Mouse (Mus musculus) MEL (cell line): ENCODE data around the gene Lhfp. TPM values are rescaled to one million over a fixed set of nuclear protein-coding genes. Genes with fewer than 3 reads are reported as not detected.

Source experiments
- DNase-seq: peaks from one replicate; pipeline ENCODE4 v3.0.0; 2011; ENCODE audit warnings: low read depth, low spot score
- H3K27ac ChIP-seq: 2 replicates; pipeline ENCODE4 v1.5.1; 2012; ENCODE audit warnings: low read depth, mild to moderate bottlenecking, control low read depth, low read length, moderate library complexity; ENCODE audit not compliant: control insufficient read depth
- H3K27me3 ChIP-seq, 2 experiments: fragments of 150-350 bp in 1 of 2; sonication (generic) in 1 of 2; 2 replicates each; pipeline ENCODE4 v1.6.1; 2012; ENCODE audit warnings: low read length in 2 of 2, mild to moderate bottlenecking in 2 of 2, improper control_type of control experiment in 1 of 2, moderate library complexity in 1 of 2; ENCODE audit not compliant: insufficient read depth in 2 of 2, control insufficient read depth in 1 of 2
- H3K36me3 ChIP-seq, 2 experiments: 2 replicates each; pipeline ENCODE4 v1.6.1; 2012 to 2014; ENCODE audit warnings: low read length in 2 of 2, improper control_type of control experiment in 1 of 2, inconsistent platforms in 1 of 2, mild to moderate bottlenecking in 1 of 2; ENCODE audit not compliant: insufficient read depth in 2 of 2, control insufficient read depth in 1 of 2
- H3K4me1 ChIP-seq, 2 experiments: fragments of 150-350 bp in 1 of 2; sonication (generic) in 1 of 2; 2 replicates each; pipeline ENCODE4 v1.6.1; 2012; ENCODE audit warnings: low read length in 2 of 2, improper control_type of control experiment in 1 of 2, mild to moderate bottlenecking in 1 of 2; ENCODE audit not compliant: insufficient read depth in 2 of 2, control insufficient read depth in 1 of 2
- H3K4me3 ChIP-seq, 2 experiments: fragments of 150-350 bp in 1 of 2; sonication (generic) in 1 of 2; 2 replicates each; pipeline ENCODE4 v1.5.1; 2012; ENCODE audit warnings: low read depth in 2 of 2, low read length in 2 of 2, mild to moderate bottlenecking in 2 of 2, moderate library complexity in 2 of 2, control low read depth in 1 of 2, improper control_type of control experiment in 1 of 2; ENCODE audit not compliant: control insufficient read depth in 1 of 2, insufficient read depth in 1 of 2
- H3K79me2 ChIP-seq: 2 replicates; pipeline ENCODE4 v1.6.1; 2012; ENCODE audit warnings: mild to moderate bottlenecking, low read length, moderate library complexity; ENCODE audit not compliant: control insufficient read depth, poor library complexity, insufficient read depth
- H3K9ac ChIP-seq: 2 replicates; pipeline ENCODE4 v1.6.1; 2012; ENCODE audit warnings: low read depth, mild to moderate bottlenecking, control low read depth, low read length, moderate library complexity; ENCODE audit not compliant: control insufficient read depth, poor library complexity, severe bottlenecking
- H3K9me3 ChIP-seq: fragments of 150-350 bp; sonication (generic); replicated peaks from 2 replicates; pipeline ENCODE4 v1.6.1; 2012; ENCODE audit warnings: mild to moderate bottlenecking, low read length, improper control_type of control experiment, moderate library complexity; ENCODE audit not compliant: insufficient read depth
- CHD2 ChIP-seq: IDR thresholded peaks from 2 replicates; pipeline ENCODE4 v1.6.1; 2011; ENCODE audit warnings: low read length, improper control_type of control experiment
- CTCF ChIP-seq, 3 experiments: IDR thresholded peaks in 2 of 3; conservative IDR thresholded peaks in 1 of 3; 2 replicates each; pipeline ENCODE4 v1.5.1; 2011 to 2012; ENCODE audit warnings: low read length in 3 of 3, low read depth in 2 of 3, mild to moderate bottlenecking in 2 of 3, improper control_type of control experiment in 1 of 3, inconsistent platforms in 1 of 3, mixed read lengths in 1 of 3, moderate library complexity in 1 of 3; ENCODE audit not compliant: control insufficient read depth in 1 of 3, insufficient read depth in 1 of 3, poor library complexity in 1 of 3, severe bottlenecking in 1 of 3
- E2F4 ChIP-seq: IDR thresholded peaks from 2 replicates; pipeline ENCODE4 v1.6.1; 2011; ENCODE audit warnings: low read depth, low read length, improper control_type of control experiment, borderline replicate concordance
- ELF1 ChIP-seq: IDR thresholded peaks from 2 replicates; pipeline ENCODE4 v1.6.1; 2014; ENCODE audit warnings: low read depth, mild to moderate bottlenecking, inconsistent platforms, low read length, improper control_type of control experiment, moderate library complexity
- ETS1 ChIP-seq: IDR thresholded peaks from 2 replicates; pipeline ENCODE4 v1.6.1; 2012; ENCODE audit warnings: low read depth, mild to moderate bottlenecking, inconsistent platforms, low read length, improper control_type of control experiment, moderate library complexity
- GABPA ChIP-seq: IDR thresholded peaks from 2 replicates; pipeline ENCODE4 v1.6.1; 2012; ENCODE audit warnings: low read depth, mild to moderate bottlenecking, inconsistent platforms, low read length, improper control_type of control experiment, moderate library complexity
- HCFC1 ChIP-seq: IDR thresholded peaks from 2 replicates; pipeline ENCODE4 v1.6.1; 2012; ENCODE audit warnings: low read depth, mild to moderate bottlenecking, inconsistent platforms, low read length, improper control_type of control experiment, moderate library complexity
- JUND ChIP-seq: IDR thresholded peaks from 2 replicates; pipeline ENCODE4 v1.6.1; 2011; ENCODE audit warnings: low read depth, mild to moderate bottlenecking, improper control_type of control experiment, low read length
- KAT2A ChIP-seq: conservative IDR thresholded peaks from 2 replicates; pipeline ENCODE4 v1.6.1; 2012; ENCODE audit warnings: low read depth, low read length, improper control_type of control experiment, inconsistent platforms
- MAFK ChIP-seq: IDR thresholded peaks from 2 replicates; pipeline ENCODE4 v1.6.1; 2011; ENCODE audit warnings: low read depth, mild to moderate bottlenecking, low read length, improper control_type of control experiment, borderline replicate concordance
- MAZ ChIP-seq: IDR thresholded peaks from 2 replicates; pipeline ENCODE4 v1.6.1; 2012; ENCODE audit warnings: low read depth, mild to moderate bottlenecking, inconsistent platforms, low read length, improper control_type of control experiment
- MXI1 ChIP-seq: IDR thresholded peaks from 2 replicates; pipeline ENCODE4 v1.6.1; 2011; ENCODE audit warnings: mild to moderate bottlenecking, low read depth, low read length, improper control_type of control experiment
- MYB ChIP-seq: IDR thresholded peaks from 2 replicates; pipeline ENCODE4 v1.6.1; 2011; ENCODE audit warnings: mild to moderate bottlenecking, low read depth, low read length, improper control_type of control experiment
- MYC ChIP-seq: IDR thresholded peaks from 2 replicates; pipeline ENCODE4 v1.6.1; 2011; ENCODE audit warnings: low read depth, mild to moderate bottlenecking, low read length, improper control_type of control experiment, moderate library complexity
- NELFE ChIP-seq: IDR thresholded peaks from 2 replicates; pipeline ENCODE4 v1.6.1; 2011; ENCODE audit warnings: low read depth, low read length, improper control_type of control experiment
- NRF1 ChIP-seq: IDR thresholded peaks from 2 replicates; pipeline ENCODE4 v1.6.1; 2014; ENCODE audit warnings: low read depth, mild to moderate bottlenecking, inconsistent platforms, low read length, improper control_type of control experiment, moderate library complexity; ENCODE audit not compliant: poor library complexity, insufficient read depth, severe bottlenecking
- POLR2AphosphoS2 ChIP-seq: IDR thresholded peaks from 2 replicates; pipeline ENCODE4 v1.6.1; 2011; ENCODE audit warnings: low read length, improper control_type of control experiment
- RAD21 ChIP-seq: IDR thresholded peaks from 2 replicates; pipeline ENCODE4 v1.6.1; 2011; ENCODE audit warnings: mild to moderate bottlenecking, low read depth, low read length, improper control_type of control experiment
- RCOR1 ChIP-seq: IDR thresholded peaks from 2 replicates; pipeline ENCODE4 v1.6.1; 2012; ENCODE audit warnings: low read depth, mild to moderate bottlenecking, inconsistent platforms, low read length, improper control_type of control experiment
- TAL1 ChIP-seq: IDR thresholded peaks from 2 replicates; pipeline ENCODE4 v1.6.1; 2012; ENCODE audit warnings: mild to moderate bottlenecking, inconsistent platforms, low read length, moderate library complexity, mixed read lengths
- TBP ChIP-seq: IDR thresholded peaks from 2 replicates; pipeline ENCODE4 v1.8.0; 2011; ENCODE audit warnings: low read depth, low read length, improper control_type of control experiment
- USF1 ChIP-seq: IDR thresholded peaks from 2 replicates; pipeline ENCODE4 v1.6.1; 2014; ENCODE audit warnings: low read depth, mild to moderate bottlenecking, inconsistent platforms, low read length, improper control_type of control experiment, moderate library complexity
- USF2 ChIP-seq, 2 experiments: IDR thresholded peaks; 2 replicates each; pipeline ENCODE4 v1.6.1; 2011 to 2012; ENCODE audit warnings: improper control_type of control experiment in 2 of 2, low read length in 2 of 2, borderline replicate concordance in 1 of 2, inconsistent platforms in 1 of 2, low read depth in 1 of 2, mild to moderate bottlenecking in 1 of 2; ENCODE audit not compliant: insufficient read depth in 1 of 2
- ZC3H11A ChIP-seq: IDR thresholded peaks from 2 replicates; pipeline ENCODE4 v1.6.1; 2012; ENCODE audit warnings: low read depth, mild to moderate bottlenecking, inconsistent platforms, low read length, improper control_type of control experiment
- ZMIZ1 ChIP-seq: IDR thresholded peaks from 2 replicates; pipeline ENCODE4 v1.6.1; 2012; ENCODE audit warnings: low read depth, mild to moderate bottlenecking, inconsistent platforms, low read length, improper control_type of control experiment, moderate library complexity
- ZNF384 ChIP-seq: IDR thresholded peaks from 2 replicates; pipeline ENCODE4 v1.6.1; 2012; ENCODE audit warnings: low read depth, mild to moderate bottlenecking, inconsistent platforms, low read length, improper control_type of control experiment
- polyA plus RNA-seq, 2 experiments: library from polyadenylated mRNA; stranded (reverse) in 1 of 2; unstranded in 1 of 2; fragments of >175 nt in 1 of 2; fragments of >200 nt in 1 of 2; gene quantifications; 2 replicates each; pipeline versions ENCODE4 v1.2.1 to v1.2.4; 2012; ENCODE audit warnings: low replicate concordance in 2 of 2, low read depth in 1 of 2; ENCODE audit not compliant: insufficient read length in 2 of 2, insufficient read depth in 1 of 2, missing spikeins in 1 of 2
- total RNA-seq: library from RNA; depleted of rRNA; stranded (reverse); fragments of 300-350 nt; gene quantifications from 2 replicates; pipeline ENCODE4 v1.2.3, GENCODE M21; 2012

Gene Lhfp
- total and polyA plus RNA-seq, 3 experiments: not detected

- DNase-seq: no peak
- Histone ChIP-seq H3K27me3 (no peaks in the 10 kb centered on the region; a peak in 1 of 4 replicates), H3K36me3 (no peaks in the 10 kb centered on the region), H3K9me3 (no peaks in the 10 kb centered on the region), H3K4me1 (no peaks in the 10 kb centered on the region), H3K9ac (no peak overlapping the region), H3K27ac (no peak overlapping the region), H3K79me2 (no peaks in the 10 kb centered on the region), H3K4me3 (no peak overlapping the region)
- TF ChIP-seq ZMIZ1 (no peak), ZC3H11A (no peak), MYB (no peak), CHD2 (no peak), MAZ (no peak), RAD21 (no peak), CTCF (IDR thresholded peaks at IDR 0.05 in 2 of 3, conservative IDR thresholded peaks at IDR 0.05 in 1 of 3; ENCODE audit: control insufficient read depth in 1 of 3, insufficient read depth in 1 of 3, low read depth in 2 of 3, low read length in 3 of 3, poor library complexity in 1 of 3, severe bottlenecking in 1 of 3) (no peak)
Observed at GRCm38 (mm10) chr3:53039746-53040145, 1.6 kb upstream of the Lhfp start.

GRCm38 (mm10) chr3:53040593-53041410 lies 526 bp upstream of the Lhfp start:
- Histone ChIP-seq H3K27me3 (peaks cover 0 to 3% of the 10 kb centered on the region in 2 experiments; a peak in 2 of 4 replicates), H3K36me3 (no peaks in the 10 kb centered on the region), H3K4me3 (no peak overlapping the region), H3K4me1 (no peaks in the 10 kb centered on the region), H3K79me2 (no peaks in the 10 kb centered on the region), H3K9ac (no peak overlapping the region), H3K27ac (no peak overlapping the region), H3K9me3 (no peaks in the 10 kb centered on the region)
- no peak for DNase-seq
- TF ChIP-seq NELFE (no peak), USF1 (no peak), CHD2 (no peak), ETS1 (no peak), E2F4 (no peak), ELF1 (no peak), HCFC1 (no peak), JUND (no peak), USF2 (IDR thresholded peaks at IDR 0.05; ENCODE audit: borderline replicate concordance in 1 of 2, insufficient read depth in 1 of 2, low read depth in 1 of 2, low read length in 2 of 2) (no peak), TBP (no peak), TAL1 (no peak), GABPA (no peak), KAT2A (no peak), MXI1 (no peak), MYC (no peak), ZNF384 (no peak), RCOR1 (no peak), POLR2AphosphoS2 (no peak), NRF1 (no peak), MAFK (no peak)
- TF ChIP-seq, all 39 proteins: peak for 0
